Mouse (Mus musculus): ENCODE results near the gene Loxl1.
A peak's percentile ranks its signal among the peaks of the same experiment; 100 is the strongest.
"Not testable (repeated sequence)": the region's sequence is repeated elsewhere in the genome, so short reads cannot be mapped to it uniquely, and the experiment has no call there.

The Loxl1 gene

DNA sequence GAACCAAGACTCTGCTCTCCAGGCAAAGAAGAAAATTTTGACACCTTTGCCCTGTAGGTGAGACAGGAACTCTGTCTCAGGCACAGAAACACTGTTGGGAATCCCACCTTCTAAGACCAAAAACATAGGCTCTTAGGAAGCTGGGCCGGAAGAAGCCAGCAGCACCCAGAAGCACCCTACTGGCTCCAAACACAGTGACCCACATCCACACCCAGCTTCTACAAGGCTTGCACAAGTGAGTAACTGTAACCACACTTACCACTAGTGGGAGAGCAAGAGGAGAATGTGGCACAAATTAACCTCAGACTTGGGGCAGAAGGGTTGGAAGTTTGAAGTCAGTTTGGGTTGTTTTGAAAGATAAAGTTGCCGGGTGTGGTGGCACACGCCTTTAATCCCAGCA is 37.2 kb downstream of the Loxl1 start:
- no peak for DNase-seq (ENCODE audit: low read depth)

DNA sequence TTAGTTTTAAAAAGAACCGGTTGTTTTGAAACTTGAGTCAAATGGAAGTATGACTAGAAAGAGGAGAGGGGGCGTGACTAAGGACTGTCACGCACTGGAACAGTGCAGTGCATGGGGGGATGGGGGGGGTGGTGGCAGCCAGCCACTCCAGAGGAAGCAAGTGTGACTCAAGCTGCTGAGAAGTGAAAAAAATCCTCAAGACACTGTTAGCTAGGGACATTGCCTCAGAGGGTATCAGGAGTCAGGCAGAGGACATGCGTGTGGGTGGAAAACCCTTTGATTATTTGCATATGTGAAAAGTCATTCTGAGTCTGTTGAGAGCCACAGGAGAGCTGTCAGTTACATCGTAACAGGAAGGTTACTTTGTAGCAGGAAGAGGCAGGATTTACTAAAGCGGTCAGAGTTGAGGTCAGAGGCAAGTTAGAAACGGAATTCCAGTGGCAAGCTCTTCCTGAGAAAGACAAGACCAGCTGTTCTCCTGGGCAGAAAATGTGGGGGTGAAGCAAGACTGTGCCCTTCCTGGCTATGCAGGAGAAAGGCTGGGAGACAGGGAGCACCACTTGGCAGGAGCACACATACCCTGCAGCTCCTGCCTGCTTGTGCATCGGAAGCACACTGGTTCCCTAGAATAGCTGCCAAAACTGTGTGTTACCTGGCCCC is 37.7 kb downstream of the Loxl1 start:
- DNase-seq (ENCODE audit: low read depth) = peak; percentile 90

DNA sequence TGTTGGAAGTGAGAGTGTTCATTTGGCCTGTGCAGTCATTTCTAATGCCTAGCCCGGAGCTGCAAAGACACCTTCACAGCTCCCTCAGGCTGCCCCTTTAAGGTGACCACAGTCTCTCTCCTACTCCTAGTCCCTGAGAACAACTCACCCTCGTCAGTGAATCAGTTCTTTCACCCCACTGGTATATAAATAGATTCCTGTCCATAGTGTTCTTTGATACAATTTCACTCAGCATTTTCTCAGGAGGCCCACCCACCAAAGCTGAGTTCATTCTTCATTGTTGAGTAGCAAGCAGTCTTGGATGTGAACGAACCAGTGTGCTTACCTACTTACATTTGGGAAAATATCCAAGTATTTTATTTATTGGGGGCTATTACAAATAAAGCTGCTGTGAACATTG is 38.4 kb downstream of the Loxl1 start:
- no peak for DNase-seq (ENCODE audit: low read depth)

DNA sequence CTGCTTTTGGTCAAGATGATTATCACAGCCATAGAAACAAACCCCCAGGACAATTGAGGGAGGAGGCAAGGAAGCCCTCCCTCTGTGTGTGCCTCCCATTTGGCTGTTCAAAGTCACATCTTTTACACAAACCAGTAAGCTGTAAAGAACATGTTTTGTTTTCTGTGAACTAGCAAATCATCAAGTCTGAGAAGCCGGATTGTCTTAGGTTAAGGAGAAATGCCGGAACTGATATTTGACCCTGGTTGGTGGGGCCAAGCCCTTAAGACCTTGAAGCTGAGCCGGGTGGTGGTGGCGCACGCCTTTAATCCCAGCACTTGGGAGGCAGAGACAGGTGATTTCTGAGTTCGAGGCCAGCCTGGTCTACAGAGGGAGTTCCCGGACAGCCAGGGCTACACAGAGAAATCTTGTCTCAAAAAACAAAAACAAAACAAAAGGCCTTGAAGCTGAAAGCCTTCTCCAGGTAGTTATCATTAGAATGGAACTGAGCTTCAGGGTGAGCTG is 38.8 kb downstream of the Loxl1 start:
- DNase-seq (ENCODE audit: low read depth) = no peak

DNA sequence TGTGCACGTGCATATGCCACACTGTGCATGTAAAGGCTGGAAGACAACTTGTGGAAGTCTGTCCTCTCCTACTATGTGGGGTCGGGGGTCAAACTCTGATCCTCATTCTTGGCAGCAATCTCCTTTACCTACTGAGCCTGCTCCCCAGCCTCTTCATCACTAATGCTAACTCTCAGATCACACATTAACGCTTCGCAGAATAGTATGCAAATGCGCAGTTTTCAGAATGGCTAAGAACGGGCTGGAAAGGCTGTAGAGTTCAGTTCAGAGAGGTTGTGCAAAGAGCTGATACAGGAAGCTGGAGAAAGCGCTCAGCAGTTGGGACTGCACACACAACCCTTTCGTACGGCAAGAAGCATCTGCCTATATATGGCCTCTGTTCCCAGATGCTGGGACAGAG is 40.1 kb downstream of the Loxl1 start:
- no peak for DNase-seq (ENCODE audit: low read depth)

DNA sequence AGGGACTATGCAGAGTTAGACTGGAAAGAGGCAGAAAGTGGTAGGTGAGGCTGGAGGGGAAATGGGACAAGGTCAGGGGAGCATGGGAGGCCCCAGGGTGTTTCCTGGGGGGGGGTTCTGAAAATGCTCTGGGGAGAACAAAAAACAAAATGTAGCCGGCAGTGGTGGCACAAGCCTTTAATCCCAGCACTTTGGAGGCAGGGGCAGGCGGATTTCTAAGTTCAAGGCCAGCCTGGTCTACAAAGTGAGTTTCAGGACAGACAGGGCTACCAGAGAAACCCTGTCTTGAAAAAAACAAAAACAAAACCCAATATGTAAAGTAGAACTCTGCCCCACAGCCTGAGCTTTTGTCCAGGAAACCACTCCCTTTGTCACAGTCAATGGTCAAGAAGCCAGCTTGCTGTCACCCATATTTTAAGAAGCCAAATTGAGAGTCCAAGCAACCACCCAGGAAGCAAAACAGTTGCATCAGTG is 40.9 kb downstream of the Loxl1 start:
- DNase-seq (ENCODE audit: low read depth) = no peak

DNA sequence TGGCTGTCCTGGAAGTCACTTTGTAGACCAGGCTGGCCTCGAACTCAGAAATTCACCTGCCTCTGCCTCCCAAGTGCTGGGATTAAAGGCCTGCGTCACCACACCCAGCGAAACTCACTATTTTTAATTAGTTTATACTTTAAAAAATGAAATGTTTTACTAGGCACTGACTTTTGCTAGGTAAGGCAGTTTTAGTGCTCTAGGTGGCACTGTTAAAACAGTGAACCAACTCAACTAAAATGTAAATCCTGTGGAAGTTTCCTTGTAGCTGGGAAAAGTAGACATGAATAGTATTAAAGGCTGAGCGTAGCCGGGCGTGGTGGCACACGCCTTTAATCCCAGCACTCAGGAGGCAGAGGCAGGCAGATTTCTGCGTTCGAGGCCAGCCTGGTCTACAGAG is 41.4 kb downstream of the Loxl1 start:
- not testable (repeated sequence) for DNase-seq (ENCODE audit: low read depth)

DNA sequence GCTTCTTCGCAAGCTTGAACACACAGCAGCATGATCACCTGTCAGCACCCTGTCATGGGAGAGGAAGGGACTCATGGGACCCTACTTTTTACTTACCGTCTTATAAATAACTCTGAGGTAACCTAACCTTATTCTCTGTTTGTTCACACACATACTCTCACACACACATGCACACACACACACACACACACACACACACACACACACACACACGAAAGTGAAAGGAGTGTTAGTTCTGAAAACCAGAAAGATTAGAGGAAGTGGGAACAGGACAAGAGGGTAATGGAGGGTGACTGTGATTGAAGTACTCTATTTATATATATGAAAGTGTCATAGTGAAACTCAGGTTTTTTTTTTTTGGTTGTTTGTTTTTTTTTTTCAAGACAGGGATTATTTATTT is 41.9 kb downstream of the Loxl1 start:
- DNase-seq (ENCODE audit: low read depth) = no peak

DNA sequence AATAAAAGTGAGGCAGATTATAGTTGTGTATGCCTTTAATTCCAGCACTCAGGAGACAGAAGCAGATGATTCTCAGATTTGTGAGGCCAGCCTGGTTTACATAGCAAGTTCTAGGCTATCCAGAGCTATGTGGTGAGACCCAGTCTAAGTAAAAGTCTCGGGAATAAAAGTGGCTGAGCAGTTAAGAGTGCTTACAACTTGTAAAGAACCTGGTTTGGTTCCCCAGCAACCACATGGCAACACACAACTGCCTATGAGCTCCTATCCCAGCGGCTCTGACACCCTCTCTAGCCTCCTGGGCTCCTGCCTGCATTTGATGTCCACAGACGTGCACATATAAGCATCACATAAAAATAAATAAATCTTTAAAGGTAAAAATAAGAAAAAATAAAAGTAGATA is 42.9 kb downstream of the Loxl1 start:
- DNase-seq (ENCODE audit: low read depth) = no peak

DNA sequence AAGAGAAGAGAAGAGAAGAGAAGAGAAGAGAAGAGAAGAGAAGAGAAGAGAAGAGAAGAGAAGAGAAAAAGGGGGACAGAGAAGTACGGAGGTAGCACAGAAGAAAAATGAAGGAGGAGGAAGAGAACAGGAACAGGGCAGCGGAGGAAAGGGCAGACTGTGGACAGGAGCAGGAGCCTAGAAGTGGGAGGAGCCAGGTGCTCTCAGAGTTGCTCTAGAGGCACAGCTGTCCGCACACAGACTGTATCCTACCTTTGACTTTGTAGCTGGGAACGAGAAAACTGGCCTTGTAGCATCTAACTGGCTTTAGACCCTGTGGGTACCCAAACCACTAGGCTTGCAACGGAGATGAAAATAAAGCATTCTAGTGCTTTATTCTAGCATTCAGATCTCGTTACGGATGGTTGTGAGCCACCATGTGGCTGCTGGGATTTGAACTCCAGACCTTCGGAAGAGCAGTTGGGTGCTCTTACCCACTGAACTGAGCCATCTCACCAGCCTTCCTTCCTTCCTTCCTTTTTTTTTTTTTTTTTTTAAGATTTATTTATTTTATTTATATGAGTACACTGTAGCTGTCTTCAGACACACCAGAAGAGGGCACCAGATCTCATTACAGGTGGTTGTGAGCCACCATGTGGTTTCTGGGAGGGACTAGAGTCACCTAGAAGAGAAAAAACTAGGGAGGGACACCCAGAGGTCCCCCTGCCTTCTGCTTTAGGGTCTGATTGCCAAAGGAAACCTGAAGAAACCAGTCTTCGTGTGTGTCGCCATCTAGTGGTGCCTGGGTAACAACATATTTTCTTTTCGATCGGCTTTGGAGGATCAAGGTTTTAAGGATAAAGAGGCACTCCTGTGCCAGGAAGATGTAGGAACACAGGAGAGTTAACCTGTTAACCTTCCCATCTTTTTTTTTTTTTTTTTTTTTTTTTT is 44.3 kb downstream of the Loxl1 start:
- no peak for DNase-seq (ENCODE audit: low read depth)

DNA sequence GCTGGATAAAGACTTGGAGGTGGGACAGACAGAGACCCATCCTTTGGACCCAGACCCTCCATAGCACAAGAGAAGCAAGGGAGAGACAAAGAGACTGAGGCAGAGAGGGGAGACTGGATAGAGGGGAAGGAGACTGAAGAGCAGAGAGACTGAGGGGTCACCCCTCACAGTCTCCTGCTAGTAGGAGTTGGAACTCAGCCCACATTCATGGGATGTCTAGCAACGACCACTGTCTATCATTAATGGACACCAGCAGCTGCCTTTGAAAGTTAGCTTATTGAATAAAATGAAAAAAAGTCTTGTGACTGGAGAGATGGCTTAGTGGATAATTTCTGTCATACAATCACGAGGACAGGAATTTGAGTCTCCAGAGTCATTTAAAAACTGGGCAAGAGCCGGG is 45.9 kb downstream of the Loxl1 start:
- no peak for DNase-seq (ENCODE audit: low read depth)

DNA sequence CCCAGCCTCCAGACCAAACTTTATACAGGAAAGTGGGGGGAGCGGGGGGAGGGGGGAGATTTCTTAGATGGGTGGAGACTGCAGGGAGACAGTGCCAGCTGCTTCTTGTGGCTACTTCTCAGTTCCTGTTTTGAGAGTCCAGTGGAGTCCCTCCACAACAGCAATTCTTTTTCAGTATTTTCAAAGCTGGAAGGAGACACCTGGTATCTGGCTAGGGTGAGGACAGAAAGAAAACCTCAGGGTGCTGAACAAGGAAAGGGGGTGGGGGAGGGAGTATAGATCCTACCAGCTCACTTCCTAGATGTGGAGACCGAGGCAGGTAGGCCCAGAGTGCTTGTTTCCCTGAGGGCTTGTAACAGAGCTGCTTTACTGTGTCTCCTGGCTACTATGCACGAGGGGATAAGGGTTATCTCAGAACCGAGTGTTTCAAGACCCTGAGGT is 46.4 kb downstream of the Loxl1 start:
- DNase-seq (ENCODE audit: low read depth) = no peak

DNA sequence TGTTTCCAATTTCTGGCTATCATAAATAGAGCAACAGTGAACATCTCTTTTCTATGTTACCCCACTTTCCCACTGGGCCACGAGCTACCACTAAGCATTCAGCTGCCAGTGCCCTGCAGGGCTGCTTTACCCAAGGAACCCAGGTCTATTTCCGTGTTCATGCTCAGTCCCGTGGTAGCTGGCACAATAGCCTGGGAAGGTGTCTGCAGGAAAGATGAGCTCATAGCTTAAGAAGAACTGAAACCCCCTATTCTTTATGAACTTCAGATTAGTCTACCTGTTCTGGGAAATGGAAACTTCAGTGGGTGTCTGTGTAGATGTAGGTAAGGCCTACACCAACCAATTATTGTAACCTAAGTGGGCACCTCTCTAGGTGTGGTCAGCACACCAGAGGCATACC is 47.6 kb downstream of the Loxl1 start:
- no peak for DNase-seq (ENCODE audit: low read depth)

DNA sequence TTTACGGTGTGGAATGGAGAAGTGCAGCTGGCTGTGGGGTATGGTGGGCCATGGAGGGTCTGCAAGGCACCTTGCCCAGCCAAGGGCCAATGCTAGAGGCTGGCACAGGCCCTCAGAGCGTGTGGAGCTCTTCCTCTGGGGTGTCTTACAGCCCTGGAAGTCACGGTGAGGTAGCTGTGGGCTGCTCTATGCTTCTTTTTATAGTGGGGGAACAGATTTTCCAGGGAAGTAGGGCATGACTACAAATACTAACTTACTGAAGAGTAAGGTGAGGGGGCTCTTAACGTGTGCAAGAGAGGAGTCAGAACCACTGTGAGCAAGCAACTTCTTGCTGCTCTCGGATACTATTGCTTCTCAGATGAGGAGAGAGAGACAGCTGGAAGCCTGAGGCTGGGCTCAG is 50.5 kb downstream of the Loxl1 start:
- no peak for DNase-seq (ENCODE audit: low read depth)

DNA sequence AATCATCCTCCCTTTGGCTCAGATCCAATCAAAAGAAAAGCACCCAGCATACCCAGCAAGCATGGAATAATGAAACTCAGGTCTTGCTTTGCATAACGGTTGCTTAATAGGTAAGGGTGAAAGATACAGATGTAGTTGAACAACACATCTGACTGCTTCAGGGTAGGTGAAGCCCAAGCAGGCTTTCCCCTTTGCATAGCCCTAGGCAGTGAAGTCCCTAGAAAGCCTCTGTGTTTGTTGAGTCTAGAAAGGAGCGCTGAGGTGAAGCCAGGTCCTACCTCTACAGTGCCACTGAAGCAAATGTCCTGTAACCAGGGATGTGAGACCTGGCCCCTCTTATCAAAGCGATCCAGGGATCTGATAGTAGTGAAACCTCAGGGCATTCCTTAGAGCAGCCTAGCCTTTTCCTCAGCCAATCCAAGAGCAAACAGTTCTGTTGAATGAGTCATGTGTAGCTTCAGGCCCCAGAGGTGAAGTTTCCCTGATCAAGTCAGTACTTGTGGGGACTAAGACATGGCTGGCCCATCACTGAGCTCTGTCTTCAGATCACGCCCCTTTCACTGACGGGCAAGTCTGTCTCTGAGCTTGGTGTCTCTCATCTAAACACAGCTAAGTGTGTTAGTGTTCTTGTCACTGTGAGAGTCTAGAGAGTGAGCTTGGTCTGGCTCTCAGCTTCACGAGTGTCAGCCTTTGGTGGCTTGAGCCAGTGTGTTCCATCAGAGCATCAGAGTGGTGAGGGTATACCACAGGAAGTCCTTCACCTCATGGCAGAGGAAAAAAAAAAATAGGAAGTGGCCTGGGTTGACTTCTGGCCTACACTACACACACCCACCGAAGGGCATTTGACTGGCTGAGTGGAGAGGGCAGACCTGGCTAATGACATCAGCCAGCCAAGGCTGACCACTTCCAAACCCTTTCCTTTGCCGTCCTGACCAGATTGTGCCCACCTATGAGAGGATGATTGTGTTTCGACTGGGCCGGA is 57.0 kb downstream of the Loxl1 start:
- DNase-seq (ENCODE audit: low read depth) = no peak

DNA sequence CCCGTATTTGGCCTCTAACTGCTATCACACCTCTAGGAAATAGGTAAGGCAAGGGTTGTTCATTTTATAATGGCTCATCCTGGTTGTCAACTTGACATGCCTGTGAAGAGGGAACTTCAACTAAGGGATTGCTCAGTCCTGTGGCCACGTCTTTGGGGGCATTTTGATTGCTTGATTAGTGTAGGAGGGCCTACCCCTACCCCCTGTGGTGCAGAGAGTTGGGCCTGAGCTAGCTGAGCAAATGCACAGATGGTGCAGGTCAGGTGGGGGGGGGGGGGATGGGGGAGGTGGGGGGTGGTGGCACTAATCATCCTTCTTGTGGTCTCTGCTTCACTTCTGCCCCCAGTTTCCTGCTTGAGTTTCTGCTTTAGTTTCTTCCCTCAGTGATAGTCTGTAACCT is 57.9 kb downstream of the Loxl1 start:
- DNase-seq (ENCODE audit: low read depth) = no peak

DNA sequence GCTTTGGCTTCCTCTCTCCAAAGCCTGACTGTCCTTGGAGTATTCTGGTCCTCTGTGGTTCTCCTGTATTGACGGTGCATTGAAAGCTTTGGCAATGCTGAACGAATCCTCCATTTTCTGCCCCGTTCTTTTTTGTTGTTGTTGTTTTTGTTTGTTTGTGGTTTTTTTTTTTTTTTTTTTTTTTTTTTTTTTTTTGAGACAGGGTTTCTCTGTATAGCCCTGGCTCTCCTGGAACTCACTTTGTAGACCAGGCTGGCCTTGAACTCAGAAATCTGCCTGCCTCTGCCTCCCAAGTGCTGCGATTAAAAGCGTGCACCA is 59.2 kb downstream of the Loxl1 start:
- not testable (repeated sequence) for DNase-seq (ENCODE audit: low read depth)

DNA sequence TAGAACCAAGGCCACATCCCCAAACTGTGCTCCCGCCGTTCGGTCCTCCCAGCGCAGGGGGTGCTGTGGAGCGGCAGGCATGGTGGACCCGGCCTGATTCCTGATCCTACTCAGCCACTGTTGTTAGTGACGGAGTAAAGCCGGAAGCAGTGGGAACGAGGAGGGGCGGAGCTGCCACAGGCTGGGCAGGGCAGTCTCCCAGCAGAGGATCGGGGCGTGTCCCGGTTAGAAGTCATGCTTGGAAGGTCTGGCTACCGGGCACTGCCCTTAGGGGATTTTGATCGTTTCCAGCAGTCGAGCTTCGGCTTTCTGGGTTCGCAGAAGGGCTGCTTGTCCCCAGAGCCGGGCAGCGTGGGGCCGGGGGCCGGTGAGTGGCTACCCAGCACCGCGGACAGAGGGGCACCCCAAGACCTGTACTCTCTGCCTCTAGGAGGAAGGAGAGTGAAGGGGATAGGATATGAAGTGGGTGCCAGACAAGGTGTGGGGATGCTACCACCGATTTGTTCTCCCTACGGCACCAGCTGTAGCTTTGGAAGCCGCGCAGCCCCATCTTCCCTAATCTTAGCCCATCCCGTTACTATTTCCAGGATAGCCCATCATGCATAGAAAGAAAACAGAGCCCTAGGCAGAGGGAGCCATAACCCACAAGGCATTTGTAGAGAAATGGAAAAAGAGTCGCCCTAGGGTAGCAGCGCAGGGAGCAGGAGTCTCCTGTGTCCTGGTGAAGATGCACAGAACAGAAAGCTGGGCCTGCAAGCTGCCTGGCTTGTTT is 59.8 kb downstream of the Loxl1 start, which contains the start of gene Stoml1:
Gene Stoml1 (plus strand): TSS at position 132 of the 772 bp plus-strand sequence.
- peak; percentile 94 for DNase-seq (ENCODE audit: low read depth)

DNA sequence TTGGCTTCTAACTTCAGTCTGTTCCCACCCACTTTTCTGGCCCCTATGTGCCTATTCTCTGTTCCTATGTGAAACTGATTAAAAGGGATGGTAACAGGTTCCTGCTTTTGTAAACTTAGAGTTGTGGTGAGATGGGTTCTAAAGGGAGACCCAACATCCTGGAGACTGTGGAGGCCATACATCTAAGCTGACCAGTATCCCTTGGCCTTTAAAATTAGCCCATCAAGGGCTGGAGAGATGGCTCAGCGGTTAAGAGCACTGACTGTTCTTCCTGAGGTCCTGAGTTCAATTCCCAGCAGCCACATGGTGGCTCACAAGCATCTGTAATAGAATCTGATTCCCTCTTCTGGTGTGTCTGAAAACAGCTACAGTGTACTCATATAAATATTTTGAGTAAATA is 62.3 kb downstream of the Loxl1 start:
- not testable (repeated sequence) for DNase-seq (ENCODE audit: low read depth)

DNA sequence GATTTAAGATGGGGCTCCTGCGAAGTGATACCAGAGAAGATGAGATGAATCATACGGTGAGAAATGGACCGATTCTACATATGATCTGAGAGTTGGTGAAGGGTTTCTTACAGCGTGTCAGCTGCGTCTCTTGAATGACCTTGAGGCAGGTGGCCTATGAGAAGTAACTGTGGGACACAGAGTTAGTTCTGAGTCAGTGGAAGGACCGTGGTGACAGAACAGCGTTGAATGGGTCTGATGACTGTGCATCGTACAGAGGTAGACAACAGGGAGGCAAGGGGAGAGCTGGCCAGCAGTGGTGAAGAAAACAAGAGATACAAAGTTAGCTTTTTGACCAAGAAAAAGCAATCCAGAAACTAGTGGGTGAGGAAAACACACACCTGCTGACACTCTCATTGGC is 62.7 kb downstream of the Loxl1 start:
- DNase-seq (ENCODE audit: low read depth) = no peak

DNA sequence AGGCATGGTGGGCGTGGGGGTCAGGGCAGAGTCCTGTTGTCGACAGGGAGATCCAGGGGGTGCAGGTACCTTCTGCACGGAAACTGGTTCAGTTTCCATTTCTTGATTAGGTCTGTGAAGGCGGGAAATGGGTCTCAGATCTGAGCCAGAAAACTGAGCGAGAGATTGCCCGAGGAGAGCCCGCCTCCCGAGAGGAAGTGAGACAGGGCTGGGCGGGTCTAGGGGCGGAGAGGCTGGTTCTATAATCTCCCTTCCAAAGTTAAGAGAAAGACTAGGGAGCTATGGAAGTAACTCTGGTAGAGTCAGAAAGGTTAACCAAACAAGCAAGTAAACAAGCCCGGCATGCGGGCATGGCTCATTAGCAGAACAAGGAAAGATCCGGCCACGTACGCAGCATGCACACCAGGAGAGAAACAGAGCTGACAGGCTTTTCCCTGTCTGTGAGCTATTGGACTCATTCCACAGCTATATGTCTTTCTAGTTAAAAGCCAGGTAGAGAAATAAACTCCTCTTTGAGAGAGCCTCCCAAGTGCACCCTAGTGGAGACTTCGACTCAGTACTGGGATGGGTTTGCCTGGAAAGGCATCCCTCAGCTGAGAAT is 63.3 kb downstream of the Loxl1 start, which contains the start of gene Pml:
Gene Pml (minus strand): TSS at position 195 of the 601 bp plus-strand sequence.
- no peak for DNase-seq (ENCODE audit: low read depth)

All from fibroblast of lung, adult 2 months (primary cell).